Mouse (Mus musculus): Measurements from ENCODE around the gene Stk35.

The Stk35 gene

DNA sequence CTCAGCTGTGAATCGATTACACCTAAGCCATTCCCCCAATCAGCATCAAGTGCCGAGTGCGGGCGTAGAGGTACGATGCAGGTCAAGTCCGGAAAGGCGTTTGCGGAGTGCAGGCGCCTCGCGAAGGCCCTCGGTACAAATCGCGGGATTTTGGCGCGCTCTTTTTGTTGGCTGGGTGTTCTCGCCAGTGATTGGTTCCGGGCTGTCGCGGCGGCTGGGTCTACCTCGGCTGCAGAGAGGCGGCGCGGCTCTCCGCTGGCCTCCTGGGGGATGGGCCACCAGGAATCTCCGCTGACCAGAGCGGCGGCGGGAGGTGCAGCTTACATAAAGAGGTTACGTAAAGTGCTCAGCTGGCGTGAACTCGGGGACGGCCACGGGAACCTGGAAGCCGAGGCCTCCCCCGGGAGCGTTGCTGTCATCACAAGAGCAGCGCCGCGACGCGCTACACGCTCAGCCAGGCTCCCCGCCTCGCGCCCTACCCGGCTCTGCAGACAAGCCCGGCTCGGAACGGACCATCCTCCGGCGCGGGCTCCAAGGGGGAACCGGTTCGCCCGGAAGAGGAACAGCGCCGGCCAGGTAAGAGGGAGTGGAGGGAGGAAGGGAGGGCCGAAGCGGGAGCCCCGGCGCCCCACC is at the start of gene Stk35:
Gene Stk35, plus strand, starts transcription at position 247 of the 633 bp plus-strand sequence.
- DNase-seq = peak; percentile 91

- no peak for DNase-seq
Measured at GRCm38 (mm10) chr2:129782046-129782445, 18.3 kb upstream of the Stk35 start.

GRCm38 (mm10) chr2:129796501-129796900 is 3.8 kb upstream of the Stk35 start:
- DNase-seq = no peak

- no peak for DNase-seq
Measured at GRCm38 (mm10) chr2:129797709-129798108, 2.6 kb upstream of the Stk35 start.

GRCm38 (mm10) chr2:129798410-129798809 is 1.9 kb upstream of the Stk35 start:
- no peak for DNase-seq

DNA sequence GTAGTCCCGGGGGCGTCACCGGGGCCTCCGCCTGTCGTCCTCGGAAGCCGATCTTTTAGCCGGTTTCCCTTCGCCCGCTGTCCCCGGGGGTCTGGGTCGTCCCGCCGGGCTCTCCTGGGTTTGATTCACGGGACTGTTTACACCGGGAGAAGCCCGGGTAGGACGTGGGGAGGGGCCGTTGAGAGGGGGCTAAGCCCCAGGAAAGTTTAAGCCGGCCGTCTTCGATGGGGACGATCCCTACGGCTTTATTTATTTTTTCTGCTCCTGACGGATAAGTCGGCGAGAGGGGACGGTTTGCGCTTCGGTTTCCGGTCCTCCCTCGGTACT is 550 bp downstream of the Stk35 start:
- DNase-seq = no peak

DNA sequence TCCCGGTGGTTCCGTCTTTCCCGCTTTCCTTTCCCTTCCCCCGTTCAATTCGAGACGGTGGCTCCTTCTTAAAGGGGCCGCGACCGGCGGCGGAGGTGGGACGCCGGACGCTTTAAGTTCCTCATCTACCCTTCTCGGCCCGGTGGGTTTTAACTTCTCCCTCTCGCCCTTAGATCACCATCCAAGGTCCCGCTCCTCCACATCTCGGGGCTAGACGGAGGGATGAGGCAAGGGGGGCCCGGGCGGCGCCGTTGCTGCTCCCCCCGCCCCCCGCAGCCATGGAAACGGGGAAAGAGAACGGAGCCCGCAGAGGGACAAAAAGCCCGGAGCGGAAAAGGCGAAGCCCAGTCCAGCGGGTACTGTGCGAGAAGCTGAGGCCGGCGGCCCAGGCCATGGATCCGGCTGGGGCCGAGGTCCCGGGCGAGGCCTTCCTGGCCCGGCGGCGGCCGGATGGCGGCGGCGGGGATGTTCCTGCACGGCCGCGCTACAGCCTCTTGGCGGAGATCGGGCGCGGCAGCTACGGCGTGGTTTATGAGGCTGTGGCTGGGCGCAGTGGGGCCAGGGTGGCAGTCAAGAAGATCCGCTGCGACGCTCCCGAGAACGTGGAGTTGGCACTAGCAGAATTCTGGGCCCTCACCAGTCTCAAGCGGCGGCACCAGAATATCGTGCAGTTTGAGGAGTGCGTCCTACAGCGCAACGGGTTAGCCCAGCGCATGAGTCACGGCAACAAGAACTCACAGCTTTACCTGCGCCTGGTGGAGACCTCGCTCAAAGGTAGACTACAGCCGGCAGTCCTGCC is 1.1 kb downstream of the Stk35 start:
- DNase-seq = peak; percentile 95

DNA sequence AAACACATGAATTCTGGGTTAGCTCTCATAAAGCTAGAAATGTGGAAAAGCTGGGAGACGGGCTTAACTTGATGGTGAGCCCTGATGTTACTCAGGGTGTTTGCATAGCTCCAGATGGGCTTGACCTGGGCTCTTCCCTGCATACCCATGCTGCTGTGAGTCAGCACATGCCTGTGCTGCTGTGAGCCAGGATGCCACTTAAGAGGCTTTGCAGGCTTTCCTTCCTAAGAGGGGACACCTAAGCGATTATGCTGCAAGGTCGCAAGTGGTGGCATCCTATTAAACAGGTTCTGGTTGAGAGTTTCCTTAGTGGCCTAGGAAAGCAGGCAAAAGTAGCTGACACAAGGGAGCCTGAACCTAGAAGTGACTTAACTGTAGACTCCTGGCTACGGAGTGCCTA is 5.2 kb downstream of the Stk35 start:
- DNase-seq = no peak

GRCm38 (mm10) chr2:129806486-129806885 is 6.2 kb downstream of the Stk35 start:
- DNase-seq = no peak

GRCm38 (mm10) chr2:129810563-129810962 is 10.2 kb downstream of the Stk35 start:
- no peak for DNase-seq

DNA sequence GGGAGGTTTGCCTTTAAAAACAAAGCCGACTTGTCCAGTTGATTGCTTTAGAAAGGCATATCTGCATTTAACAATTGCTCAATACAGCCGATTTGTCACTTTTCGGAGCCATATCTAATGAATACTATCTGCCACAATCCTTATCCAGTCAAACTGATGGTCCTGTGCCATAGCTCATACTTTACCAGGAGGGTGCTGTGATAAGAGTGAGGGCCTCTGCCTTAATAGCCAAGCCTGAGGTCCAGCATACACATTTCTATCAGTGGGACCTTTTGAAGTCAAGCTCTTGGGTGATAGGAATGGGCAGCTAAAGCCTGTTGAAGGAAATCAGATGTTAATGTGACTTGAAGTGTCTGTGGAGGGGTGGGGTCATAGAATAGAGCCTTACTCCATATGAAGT is 13.7 kb downstream of the Stk35 start:
- no peak for DNase-seq

- no peak for DNase-seq
Measured at GRCm38 (mm10) chr2:129815076-129815475, 14.8 kb downstream of the Stk35 start.

- DNase-seq = no peak
Measured at GRCm38 (mm10) chr2:129817603-129818257, 17.4 kb downstream of the Stk35 start.

DNA sequence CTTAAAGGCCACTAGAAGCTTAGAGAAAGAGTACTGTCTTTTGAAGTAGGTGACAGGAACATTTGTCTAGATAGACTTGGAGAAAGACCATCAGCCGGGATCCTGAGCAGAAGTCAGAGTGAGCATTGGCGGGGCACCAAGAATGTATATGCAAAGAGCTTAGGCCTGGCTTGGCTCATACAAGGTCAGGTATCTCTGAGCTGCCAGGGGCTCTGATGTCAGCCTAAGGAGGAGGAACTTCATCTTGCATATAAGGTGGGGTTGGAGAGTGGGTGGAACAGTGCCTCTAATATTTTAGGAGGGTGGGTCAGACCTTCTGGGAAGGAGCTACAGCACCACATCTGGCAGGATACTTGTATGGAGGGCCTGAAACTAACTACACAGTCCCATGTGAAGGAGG is 18.6 kb downstream of the Stk35 start:
- DNase-seq = no peak

DNA sequence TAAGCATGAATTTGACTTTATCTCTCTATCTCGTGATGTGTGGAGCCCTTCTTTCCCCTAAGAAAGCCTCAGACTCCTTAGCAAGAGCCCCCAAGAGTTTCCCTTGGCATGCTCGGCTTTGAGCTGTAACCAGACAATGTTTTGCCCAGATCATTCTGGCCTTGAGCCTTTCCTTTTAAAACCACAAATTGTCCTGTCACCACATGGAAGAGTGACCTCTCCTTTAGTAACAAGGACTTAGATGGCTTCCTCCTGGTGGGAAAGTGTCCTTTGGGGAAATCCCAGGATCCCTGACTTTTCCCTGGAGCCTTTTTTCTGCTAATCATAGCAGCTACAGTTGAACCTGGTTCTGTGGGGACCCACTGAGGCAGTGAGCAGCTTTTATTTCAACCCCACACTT is 19.2 kb downstream of the Stk35 start:
- no peak for DNase-seq

- no peak for DNase-seq
Measured at GRCm38 (mm10) chr2:129819951-129820350, 19.6 kb downstream of the Stk35 start.

DNA sequence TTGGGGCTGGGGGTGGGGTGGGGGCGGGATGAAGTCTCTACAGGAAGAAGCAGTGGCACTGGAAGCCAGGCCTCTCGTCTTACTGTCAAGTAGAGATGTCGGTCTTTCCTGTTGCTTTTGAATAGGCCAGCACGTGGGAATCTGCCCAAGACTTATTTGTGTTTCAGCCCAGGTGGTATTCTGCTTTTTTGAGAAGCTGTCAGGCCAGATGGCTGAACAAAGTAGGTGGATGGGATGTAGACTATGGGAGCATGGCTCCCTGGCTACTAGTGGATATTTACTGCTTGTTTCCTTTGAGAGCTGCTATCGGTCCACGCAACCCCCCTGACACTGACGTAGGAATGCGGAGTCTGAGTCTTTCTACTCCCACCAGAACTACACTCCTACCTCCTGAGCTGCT is 20.7 kb downstream of the Stk35 start:
- DNase-seq = no peak

- DNase-seq = no peak
Measured at GRCm38 (mm10) chr2:129821568-129821967, 21.3 kb downstream of the Stk35 start.

GRCm38 (mm10) chr2:129823310-129823709 is 23.0 kb downstream of the Stk35 start:
- no peak for DNase-seq

- DNase-seq = no peak
Measured at GRCm38 (mm10) chr2:129824254-129824653, 23.9 kb downstream of the Stk35 start.

GRCm38 (mm10) chr2:129826141-129826540 is 25.8 kb downstream of the Stk35 start:
- no peak for DNase-seq

DNA sequence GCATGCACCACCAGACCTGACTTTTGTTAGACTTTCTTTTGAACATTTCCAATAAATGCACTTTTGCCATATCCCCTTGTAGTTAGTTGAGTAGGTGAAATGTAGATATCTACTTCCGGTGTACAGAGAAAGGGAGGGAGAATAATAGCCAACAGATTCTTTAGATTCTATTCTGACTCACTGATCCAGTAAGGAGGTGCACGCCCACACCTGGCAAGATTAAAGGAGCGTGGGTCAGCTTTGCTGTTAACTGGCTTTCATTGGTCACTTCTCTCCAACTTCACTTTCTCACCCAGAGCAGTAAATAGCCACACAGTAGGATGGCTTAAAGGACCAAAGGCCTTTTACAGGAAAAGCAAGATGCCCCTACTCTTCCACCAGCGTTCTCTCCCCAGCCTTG is 32.7 kb downstream of the Stk35 start:
- DNase-seq = no peak

DNA sequence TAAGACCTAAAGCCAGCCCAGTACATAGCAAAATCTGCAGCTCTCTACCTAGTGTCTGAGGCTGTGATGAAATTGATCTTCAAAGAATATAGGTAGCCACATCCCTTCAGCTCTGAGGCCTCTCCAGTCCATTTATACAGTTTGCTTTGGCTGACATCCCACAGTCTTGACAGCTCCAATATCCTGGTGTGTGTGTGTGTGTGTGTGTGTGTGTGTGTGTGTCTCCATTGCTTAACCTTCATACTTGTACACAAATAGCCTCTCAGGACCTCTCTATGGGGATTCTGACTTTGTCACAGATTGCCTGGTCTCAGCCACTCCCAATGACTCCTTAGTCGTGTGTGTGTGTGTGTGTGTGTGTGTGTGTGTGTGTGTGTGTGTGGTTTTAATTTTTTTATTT is 33.9 kb downstream of the Stk35 start:
- DNase-seq = no peak

DNA sequence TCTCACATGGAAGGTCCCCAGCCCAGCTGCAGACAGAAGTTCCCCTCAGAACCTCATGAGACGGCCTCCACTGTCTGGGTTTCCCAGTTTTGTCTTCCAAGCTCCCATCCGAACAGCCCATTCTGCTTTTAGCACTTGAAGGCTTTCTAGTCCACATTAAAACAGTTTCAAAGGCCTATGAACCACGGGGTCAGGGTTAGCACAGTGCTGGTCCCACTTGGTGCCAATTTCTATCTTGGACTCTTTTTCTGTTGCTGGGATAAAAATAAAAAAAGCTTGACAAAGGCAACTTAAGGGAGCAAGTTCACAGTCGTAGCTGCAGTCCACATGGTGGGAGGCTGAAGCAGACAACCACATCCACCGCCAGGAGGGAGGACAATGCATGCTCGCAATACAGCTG is 34.6 kb downstream of the Stk35 start:
- DNase-seq = no peak

Measured in kidney, adult 18-20 months (tissue).